Mouse (Mus musculus): ENCODE measurements around the gene Il17ra. TPM values are rescaled to one million over a fixed set of nuclear protein-coding genes. Genes with fewer than 3 reads are reported as not detected.

Il17ra gene
- polyA plus RNA-seq, 2 experiments, result 3.6 to 6.0 TPM

- whole genome bisulfite sequencing (ENCODE audit: insufficient replicate concordance), result under 1% methylated on average over 79 of the region's 84 CpGs
- TF ChIP-seq EP300 (IDR thresholded peaks at IDR 0.05; ENCODE audit: low read depth) (no peak), CTCF (IDR thresholded peaks at IDR 0.05; ENCODE audit: low read depth) (no peak)
- peaks cover 0 to 3% of the 10 kb centered on the region in 2 experiments; a peak in 1 of 4 replicates for H3K4me1 ChIP-seq (replicated peaks; ENCODE audit: control insufficient read depth in 2 of 2, insufficient read depth in 2 of 2, low read length in 1 of 2)
- no peak within 1 kb of the TSS for H3K27ac ChIP-seq
- no peaks in the 10 kb centered on the region for H3K9me3 ChIP-seq (ENCODE audit: control insufficient read depth, low read length)
- peak within 1 kb of the TSS; percentile 34 to 44 for H3K4me3 ChIP-seq (ENCODE audit: insufficient read depth in 1 of 2, low read depth in 2 of 2, low read length in 2 of 2)
- peaks cover 50% of the 10 kb centered on the region for H3K27me3 ChIP-seq (ENCODE audit: control insufficient read depth, insufficient read depth, low read length)
- no peak within 1 kb of the TSS for H3K9ac ChIP-seq (replicated peaks)
- ATAC-seq (ENCODE audit: insufficient read depth), result no peak
- H3K4me2 ChIP-seq (ENCODE audit: low read depth), result peak within 1 kb of the TSS; percentile 62
- no peaks in the 10 kb centered on the region for H3K36me3 ChIP-seq (replicated peaks; ENCODE audit: control insufficient read depth, insufficient read depth, low read depth)
- no peak for DNase-seq (ENCODE audit: low read depth in 3 of 3, low spot score in 3 of 3)
Observed at GRCm38 (mm10) chr6:120493374-120494181, 30.5 kb downstream of the Il17ra start, which contains the start of gene Tmem121b. Gene Tmem121b, minus strand, starts transcription at chr6:120493807.

- H3K9me3 ChIP-seq (ENCODE audit: control insufficient read depth, low read length), result no peaks in the 10 kb centered on the region
- no peak overlapping the region for H3K27ac ChIP-seq
- no peak for ATAC-seq (ENCODE audit: insufficient read depth)
- H3K4me3 ChIP-seq (ENCODE audit: insufficient read depth in 1 of 2, low read depth in 2 of 2, low read length in 2 of 2), result no peak overlapping the region
- peaks cover 44% of the 10 kb centered on the region for H3K27me3 ChIP-seq (ENCODE audit: control insufficient read depth, insufficient read depth, low read length)
- no peak overlapping the region for H3K4me2 ChIP-seq (ENCODE audit: low read depth)
- no peak overlapping the region for H3K9ac ChIP-seq (replicated peaks)
- WGBS (ENCODE audit: insufficient replicate concordance), result 66% methylated on average over 3 of the region's 3 CpGs
- DNase-seq (ENCODE audit: low read depth in 3 of 3, low spot score in 3 of 3), result no peak
- no peak for TF ChIP-seq CTCF (IDR thresholded peaks at IDR 0.05; ENCODE audit: low read depth)
- no peaks in the 10 kb centered on the region for H3K36me3 ChIP-seq (replicated peaks; ENCODE audit: control insufficient read depth, insufficient read depth, low read depth)
- peaks cover 0 to 3% of the 10 kb centered on the region in 2 experiments; a peak in 1 of 4 replicates for H3K4me1 ChIP-seq (replicated peaks; ENCODE audit: control insufficient read depth in 2 of 2, insufficient read depth in 2 of 2, low read length in 1 of 2)
Observed at GRCm38 (mm10) chr6:120496544-120496943, 33.5 kb downstream of the Il17ra start.

GRCm38 (mm10) chr6:120504051-120504450 is 41.0 kb downstream of the Il17ra start:
- Histone ChIP-seq H3K4me2 (ENCODE audit: low read depth) (no peak overlapping the region), H3K4me1 (replicated peaks; ENCODE audit: control insufficient read depth in 2 of 2, insufficient read depth in 2 of 2, low read length in 1 of 2) (no peaks in the 10 kb centered on the region), H3K27ac (no peak overlapping the region), H3K4me3 (ENCODE audit: insufficient read depth in 1 of 2, low read depth in 2 of 2, low read length in 2 of 2) (no peak overlapping the region), H3K9ac (replicated peaks) (no peak overlapping the region), H3K27me3 (ENCODE audit: control insufficient read depth, insufficient read depth, low read length) (no peaks in the 10 kb centered on the region), H3K9me3 (ENCODE audit: control insufficient read depth, low read length) (no peaks in the 10 kb centered on the region), H3K36me3 (replicated peaks; ENCODE audit: control insufficient read depth, insufficient read depth, low read depth) (no peaks in the 10 kb centered on the region)
- no peak for DNase-seq (ENCODE audit: low read depth in 3 of 3, low spot score in 3 of 3)
- 65% methylated on average over 3 of the region's 3 CpGs for WGBS (ENCODE audit: insufficient replicate concordance)
- TF ChIP-seq EP300 (IDR thresholded peaks at IDR 0.05; ENCODE audit: low read depth) (no peak), CTCF (IDR thresholded peaks at IDR 0.05; ENCODE audit: low read depth) (no peak)
- ATAC-seq (ENCODE audit: insufficient read depth), result no peak

- Histone ChIP-seq H3K27ac (no peak overlapping the region), H3K4me1 (replicated peaks; ENCODE audit: control insufficient read depth in 2 of 2, insufficient read depth in 2 of 2, low read length in 1 of 2) (no peaks in the 10 kb centered on the region), H3K27me3 (ENCODE audit: control insufficient read depth, insufficient read depth, low read length) (no peaks in the 10 kb centered on the region), H3K4me2 (ENCODE audit: low read depth) (no peak overlapping the region), H3K9me3 (ENCODE audit: control insufficient read depth, low read length) (no peaks in the 10 kb centered on the region), H3K9ac (replicated peaks) (no peak overlapping the region), H3K4me3 (ENCODE audit: insufficient read depth in 1 of 2, low read depth in 2 of 2, low read length in 2 of 2) (no peak overlapping the region), H3K36me3 (replicated peaks; ENCODE audit: control insufficient read depth, insufficient read depth, low read depth) (no peaks in the 10 kb centered on the region; the same call in 1 of the 2 replicates)
- no peak for TF ChIP-seq EP300 (IDR thresholded peaks at IDR 0.05; ENCODE audit: low read depth)
- TF ChIP-seq CTCF (IDR thresholded peaks at IDR 0.05; ENCODE audit: low read depth), result no peak
- 73% methylated on average over 4 of the region's 4 CpGs for WGBS (ENCODE audit: insufficient replicate concordance)
- DNase-seq (ENCODE audit: low read depth in 3 of 3, low spot score in 3 of 3) (no peak), ATAC-seq (ENCODE audit: insufficient read depth) (no peak)
Observed at GRCm38 (mm10) chr6:120505531-120505930, 42.5 kb downstream of the Il17ra start.

- H3K9ac ChIP-seq (replicated peaks), result no peak overlapping the region
- no peaks in the 10 kb centered on the region; the same call in 1 of the 2 replicates for H3K36me3 ChIP-seq (replicated peaks; ENCODE audit: control insufficient read depth, insufficient read depth, low read depth)
- no peaks in the 10 kb centered on the region for H3K9me3 ChIP-seq (ENCODE audit: control insufficient read depth, low read length)
- no peaks in the 10 kb centered on the region for H3K27me3 ChIP-seq (ENCODE audit: control insufficient read depth, insufficient read depth, low read length)
- no peak overlapping the region for H3K27ac ChIP-seq
- DNase-seq (ENCODE audit: low read depth in 3 of 3, low spot score in 3 of 3) (no peak), ATAC-seq (ENCODE audit: insufficient read depth) (no peak)
- H3K4me3 ChIP-seq (ENCODE audit: insufficient read depth in 1 of 2, low read depth in 2 of 2, low read length in 2 of 2), result no peak overlapping the region
- H3K4me1 ChIP-seq (replicated peaks; ENCODE audit: control insufficient read depth in 2 of 2, insufficient read depth in 2 of 2, low read length in 1 of 2), result peaks cover 0 to 5% of the 10 kb centered on the region in 2 experiments; a peak in 3 of 4 replicates
- TF ChIP-seq EP300 (IDR thresholded peaks at IDR 0.05; ENCODE audit: low read depth) (no peak), CTCF (IDR thresholded peaks at IDR 0.05; ENCODE audit: low read depth) (no peak)
- no peak overlapping the region for H3K4me2 ChIP-seq (ENCODE audit: low read depth)
- 65% methylated on average over 4 of the region's 4 CpGs for WGBS (ENCODE audit: insufficient replicate concordance)
Observed at GRCm38 (mm10) chr6:120508645-120509044, 45.6 kb downstream of the Il17ra start.
